ENCODE assay signal across 1 mouse cellular context in genomic region chr17:71184356-71185111, GRCm38 (mm10).
TF ChIP-seq lines count a peak whose summit lies in the region.

No protein-coding gene starts in this region.

TF ChIP-seq in MEL, 35 proteins besides CTCF, POLR2A, EP300 and RAD21 (continued from another document):
- TF ChIP-seq JUND (IDR thresholded peaks at IDR 0.05; ENCODE audit: low read depth, low read length): no peak
